Mouse (Mus musculus) T-cell, adult 66 days (primary cell): ENCODE measurements around the gene Plch1. TPM values are rescaled to one million over a fixed set of nuclear protein-coding genes. Genes with fewer than 3 reads are reported as not detected.

ENCODE experiments used
- total RNA-seq, 2 experiments: library from RNA; stranded (reverse); gene quantifications; 3 replicates in 1 of 2; 4 replicates in 1 of 2; pipeline ENCODE4 v1.2.4; 2023

The Plch1 gene
- total RNA-seq = 1 to 10 TPM; 4.2 to 6.3 TPM

DNA sequence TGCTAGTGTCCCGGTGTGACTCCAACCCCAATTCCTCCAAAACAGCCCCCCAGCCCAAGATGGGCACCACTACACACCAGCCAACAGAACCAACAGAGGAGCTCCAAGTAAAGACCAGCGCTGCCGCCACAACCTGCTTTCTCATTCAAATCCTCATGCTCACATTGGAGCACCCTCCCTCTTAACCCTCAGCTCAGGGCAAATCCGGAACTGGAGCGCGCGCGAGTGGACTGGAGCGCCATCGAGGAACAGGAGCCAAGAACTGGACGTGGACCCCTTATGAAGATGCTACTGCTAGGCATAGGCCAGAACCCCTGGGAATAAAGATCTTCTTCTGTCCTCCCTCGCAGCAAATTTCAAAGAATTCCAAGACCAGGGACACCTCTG is at the start of gene Plch1:
Gene Plch1 (minus strand): TSS at position 164 of the 387 bp plus-strand sequence.

DNA sequence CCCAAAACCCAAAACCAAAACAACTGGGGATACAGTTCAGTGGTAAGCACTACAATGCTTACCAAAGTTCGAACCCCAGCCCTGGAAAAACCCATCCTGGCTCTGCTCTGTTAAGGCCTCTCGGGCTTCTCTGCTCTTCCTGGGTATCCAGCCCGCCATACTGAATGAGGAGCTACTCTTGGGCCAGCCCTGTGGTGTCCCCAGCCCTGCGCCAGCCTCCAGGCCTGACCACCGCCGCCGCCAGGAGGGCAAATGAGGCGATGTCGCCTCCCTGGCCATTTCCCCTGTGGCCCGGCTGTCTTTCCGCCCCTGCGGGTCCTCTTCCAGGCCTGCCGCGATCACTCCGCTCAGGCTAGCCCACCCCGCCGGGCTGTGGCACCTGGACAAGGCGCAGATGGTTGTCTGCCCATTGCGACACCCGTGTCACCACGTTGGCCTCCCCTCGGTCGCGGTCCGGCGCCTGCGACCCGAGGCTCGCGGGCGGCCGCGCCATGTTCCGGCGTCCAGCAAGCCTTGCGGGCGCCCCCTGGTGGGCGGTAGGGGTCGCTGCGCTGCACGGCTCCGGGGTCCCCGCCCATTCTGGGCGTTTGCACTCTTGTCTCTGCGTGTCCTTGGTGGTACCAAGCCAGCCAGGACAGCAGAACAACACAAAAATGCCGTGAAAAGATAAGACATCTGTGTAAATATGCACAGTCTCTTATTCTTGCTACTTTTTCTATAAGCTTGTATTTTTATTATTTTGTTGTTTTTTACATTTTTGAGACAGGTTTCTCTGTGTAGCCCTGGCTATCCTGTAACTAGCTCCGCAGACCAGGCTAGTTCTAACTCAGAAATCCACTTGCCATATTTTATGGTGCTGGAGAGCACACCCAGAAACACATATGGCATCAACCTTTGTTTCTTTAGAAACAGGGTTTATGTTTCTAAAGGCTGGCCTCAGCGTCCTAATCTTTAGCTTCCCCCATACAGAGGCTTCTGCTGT is 29.9 kb upstream of the Plch1 start, which contains the start of gene E130311K13Rik:
Gene E130311K13Rik (minus strand): TSS at position 595 of the 982 bp plus-strand sequence.

Other genes starting within 250 kb of the Plch1 start
- 1 to 10 TPM; 5.2 to 5.4 TPM for gene E130311K13Rik, start 30.0 kb upstream of the Plch1 start, total RNA-seq
- gene Slc33a1, start 65.3 kb upstream of the Plch1 start, total RNA-seq = 10 to 100 TPM; 12.7 to 14.8 TPM
- gene Gmps, start 76.6 kb upstream of the Plch1 start, total RNA-seq = 10 to 100 TPM; 20.2 to 21.1 TPM
- not detected for gene Vmn2r1, start 182.1 kb upstream of the Plch1 start, total RNA-seq
- not detected for gene Vmn2r2, start 242.5 kb upstream of the Plch1 start, total RNA-seq